Mouse (Mus musculus): ENCODE measurements around the gene Amph. TPM values are rescaled to one million over a fixed set of nuclear protein-coding genes. Genes with fewer than 3 reads are reported as not detected.

Amph gene
- 0.05 and 0.06 TPM in 2 replicates for polyA plus RNA-seq (2012; rRNA removed)

GRCm38 (mm10) chr13:18948171-18949028 lies at the start of gene Amph:
Gene Amph, plus strand, starts transcription at chr13:18948205.

Other genes starting within 250 kb of the Amph start
- 10.9 and 11.2 TPM in 2 replicates for gene Vps41, start 230.9 kb upstream of the Amph start, polyA plus RNA-seq (2012; rRNA removed)

Data from liver, embryonic 18 days (tissue).